Mouse (Mus musculus) megakaryocyte, adult 5-6 weeks (primary cell): Measurements from ENCODE around the gene Gm648. TPM values are rescaled to one million over a fixed set of nuclear protein-coding genes. Genes with fewer than 3 reads are reported as not detected.
A peak's percentile ranks its signal among the peaks of the same experiment; 100 is the strongest.
"Not testable (repeated sequence)": the region's sequence is repeated elsewhere in the genome, so short reads cannot be mapped to it uniquely, and the experiment has no call there.

ENCODE experiments used
- ATAC-seq: 2 replicates; pipeline ENCODE4 v1.8.0; 2016; ENCODE audit warnings: mild to moderate bottlenecking, inconsistent platforms; ENCODE audit not compliant: poor library complexity, severe bottlenecking
- total RNA-seq, 2 experiments: library from RNA; stranded (forward) in 1 of 2; stranded (reverse) in 1 of 2; fragments of 153-499, 151-499 nt in 1 of 2; fragments of 221-1000, 200-1000 nt in 1 of 2; gene quantifications; 2 replicates each; pipeline versions ENCODE4 v1.2.3 to v1.2.4; 2015 to 2017

Gm648 gene
- 0.36 TPM in 1 of 2 replicates, not detected in the other for total RNA-seq (2015)
- total RNA-seq (2017) = not detected in 2 replicates

- ATAC-seq = no peak
These were observed at the start of gene Gm648 for GRCm38 (mm10) chrX:56549506-56549905. Gene Gm648 (minus strand): TSS chrX:56549606.

GRCm38 (mm10) chrX:56597887-56598640 is 48.7 kb upstream of the Gm648 start, which contains the start of gene Mmgt1:
Gene Mmgt1 (minus strand): TSS chrX:56598069.
- ATAC-seq = peak; percentile 98

GRCm38 (mm10) chrX:56597219-56597886 is 47.9 kb upstream of the Gm648 start:
- ATAC-seq = peak; percentile 36; the same call in 1 of the 2 replicates

GRCm38 (mm10) chrX:56578200-56578599 is 28.8 kb upstream of the Gm648 start:
- no peak for ATAC-seq

GRCm38 (mm10) chrX:56572465-56572864 is 23.1 kb upstream of the Gm648 start:
- ATAC-seq = peak; percentile 56; the same call in 1 of the 2 replicates

GRCm38 (mm10) chrX:56553584-56553983 is 4.2 kb upstream of the Gm648 start:
- ATAC-seq = no peak

GRCm38 (mm10) chrX:56537162-56537561 is 12.2 kb downstream of the Gm648 start:
- no peak for ATAC-seq

GRCm38 (mm10) chrX:56531266-56531665 is 18.1 kb downstream of the Gm648 start:
- peak; percentile 66 for ATAC-seq

- ATAC-seq = not testable (repeated sequence)
These were observed 25.0 kb downstream of the Gm648 start, which contains the start of gene Gm10477 for GRCm38 (mm10) chrX:56524442-56524841. Gene Gm10477 (plus strand): TSS chrX:56524742.

- no peak for ATAC-seq
These were observed 52.2 kb downstream of the Gm648 start for GRCm38 (mm10) chrX:56497241-56497640.

Other genes with a start within 250 kb of the Gm648 start
- gene Zfp449, start 203.2 kb downstream of the Gm648 start, total RNA-seq (2015) = 0.45 and 0.89 TPM in 2 replicates
- 1.1 and 1.2 TPM in 2 replicates for gene Zfp449, start 203.2 kb downstream of the Gm648 start, total RNA-seq (2017)
- gene Smim10l2a, start 175.0 kb downstream of the Gm648 start, total RNA-seq (2015) = not detected in 2 replicates
- gene Smim10l2a, start 175.0 kb downstream of the Gm648 start, total RNA-seq (2017) = 0.29 TPM in 1 of 2 replicates, not detected in the other
- gene Gm2174, start 101.6 kb downstream of the Gm648 start, total RNA-seq (2015) = not detected in 2 replicates
- gene Gm2174, start 101.6 kb downstream of the Gm648 start, total RNA-seq (2017) = 42.8 and 90.9 TPM in 2 replicates
- 155 and 175 TPM in 2 replicates for gene Ints6l, start 94.7 kb downstream of the Gm648 start, total RNA-seq (2015)
- 106 and 114 TPM in 2 replicates for gene Ints6l, start 94.7 kb downstream of the Gm648 start, total RNA-seq (2017)
- gene Gm10477, start 24.9 kb downstream of the Gm648 start, total RNA-seq (2015) = not detected in 2 replicates
- not detected in 2 replicates for gene Gm10477, start 24.9 kb downstream of the Gm648 start, total RNA-seq (2017)
- 17.4 and 18.5 TPM in 2 replicates for gene Mmgt1, start 48.5 kb upstream of the Gm648 start, total RNA-seq (2015)
- 13.3 and 15.5 TPM in 2 replicates for gene Mmgt1, start 48.5 kb upstream of the Gm648 start, total RNA-seq (2017)
- 12.5 and 20.3 TPM in 2 replicates for gene Slc9a6, start 60.2 kb upstream of the Gm648 start, total RNA-seq (2015)
- 12.6 and 20.2 TPM in 2 replicates for gene Slc9a6, start 60.2 kb upstream of the Gm648 start, total RNA-seq (2017)
- gene Fhl1, start 182.2 kb upstream of the Gm648 start, total RNA-seq (2015) = 0.21 TPM in 1 of 2 replicates, not detected in the other
- 1.4 TPM in 1 of 2 replicates, not detected in the other for gene Fhl1, start 182.2 kb upstream of the Gm648 start, total RNA-seq (2017)